Mouse (Mus musculus) embryonic facial prominence, embryonic 13.5 days (tissue): ENCODE data around the gene Rab23. TPM values are rescaled to one million over a fixed set of nuclear protein-coding genes. Genes with fewer than 3 reads are reported as not detected.

Experiments used
- ATAC-seq: fragments of 200-750 bp; cut with Nextera tagmentation; 2 replicates; pipeline ENCODE4 v1.8.0; 2017; ENCODE audit warnings: low read depth; ENCODE audit not compliant: insufficient number of reproducible peaks, insufficient read depth, low FRiP score, low TSS enrichment
- H3K27ac ChIP-seq: fragments of 300-500 bp; sonication (generic); 2 replicates; pipeline ENCODE4 v1.5.1; 2015; ENCODE audit warnings: moderate library complexity, mild to moderate bottlenecking, inconsistent platforms
- H3K27me3 ChIP-seq: fragments of 300-500 bp; sonication (generic); 2 replicates; pipeline ENCODE4 v1.6.1; 2015; ENCODE audit warnings: mild to moderate bottlenecking, inconsistent platforms
- H3K36me3 ChIP-seq: fragments of 300-500 bp; sonication (generic); 2 replicates; pipeline ENCODE4 v1.6.1; 2015; ENCODE audit warnings: mild to moderate bottlenecking, inconsistent platforms
- H3K4me1 ChIP-seq: fragments of 300-500 bp; sonication (generic); 2 replicates; pipeline ENCODE4 v1.6.1; 2015; ENCODE audit warnings: inconsistent platforms
- H3K4me2 ChIP-seq: fragments of 300-500 bp; sonication (generic); 2 replicates; pipeline ENCODE4 v1.6.1; 2015; ENCODE audit warnings: moderate library complexity, mild to moderate bottlenecking, inconsistent platforms
- H3K4me3 ChIP-seq: fragments of 300-500 bp; sonication (generic); 2 replicates; pipeline ENCODE4 v1.5.1; 2015; ENCODE audit warnings: mild to moderate bottlenecking, inconsistent platforms
- H3K9ac ChIP-seq: fragments of 300-500 bp; sonication (generic); 2 replicates; pipeline ENCODE4 v1.6.1; 2015; ENCODE audit warnings: mild to moderate bottlenecking, inconsistent platforms
- H3K9me3 ChIP-seq: fragments of 300-500 bp; sonication (generic); 2 replicates; pipeline ENCODE4 v1.6.1; 2016; ENCODE audit warnings: inconsistent platforms
- WGBS: fragments of 180-500 bp; shearing (Covaris S2); methylation state at CpG from one replicate; pipeline ENCODE4 v1.1.7; 2015; ENCODE audit warnings: mixed read lengths; 5-methylcytosine and 5-hydroxymethylcytosine counted together
- polyA plus RNA-seq: library from polyadenylated mRNA; unstranded; fragments of >200 nt; fragmentation: Nextera tagmentation; extraction: Ambion mirVana; gene quantifications from 2 replicates; pipeline ENCODE4 v1.2.1, GENCODE M21; 2015

Gene Rab23
- polyA plus RNA-seq, 1 experiment from 2014 or later = 38.0 TPM

DNA sequence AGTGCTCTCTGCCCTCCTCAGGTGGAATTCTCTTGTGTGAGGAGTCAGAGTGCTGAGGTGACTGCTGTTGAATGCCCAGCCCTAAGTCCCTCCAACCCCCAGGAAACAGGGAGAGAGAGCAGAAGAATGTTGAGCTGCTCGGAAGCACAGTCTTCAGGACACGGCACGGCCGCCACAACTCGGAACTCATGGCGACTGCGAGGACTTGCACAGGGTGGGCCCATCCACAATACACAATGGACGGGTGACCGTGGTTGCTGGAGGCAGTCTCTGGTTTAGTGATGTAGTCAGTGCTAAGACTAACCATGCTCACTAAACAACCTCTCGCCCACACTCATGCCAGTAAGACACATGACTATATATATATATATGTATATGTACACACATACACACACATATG, 51.9 kb downstream of the Rab23 start:
- WGBS = 91% methylated on average over 10 of the region's 10 CpGs
- Histone ChIP-seq H3K9me3 (no peaks in the 10 kb centered on the region), H3K36me3 (peaks cover 65% of the 10 kb centered on the region), H3K4me1 (no peaks in the 10 kb centered on the region), H3K9ac (no peak overlapping the region), H3K4me2 (no peak overlapping the region), H3K4me3 (no peak overlapping the region), H3K27me3 (no peaks in the 10 kb centered on the region), H3K27ac (no peak overlapping the region)
- no peak for ATAC-seq

DNA sequence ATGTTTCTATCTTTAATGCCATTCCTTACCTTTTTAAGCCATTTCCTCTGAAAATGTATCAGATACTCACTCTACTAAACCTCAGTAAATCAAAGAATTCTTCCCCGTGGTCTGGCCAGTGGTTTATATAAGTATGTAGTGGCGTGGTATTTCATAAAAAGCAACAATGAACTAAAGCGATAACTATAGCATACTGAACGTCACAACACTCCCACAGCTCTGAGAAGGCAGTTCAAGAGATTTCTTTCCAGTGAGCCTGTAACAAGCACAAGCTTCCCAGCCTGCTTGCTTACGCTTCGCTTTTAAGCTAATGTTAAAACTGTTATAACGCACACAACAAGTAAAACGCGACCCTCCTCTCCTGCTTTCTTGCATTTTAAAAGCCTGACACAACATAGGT, 52.4 kb downstream of the Rab23 start:
- H3K27ac ChIP-seq = no peak overlapping the region
- H3K4me3 ChIP-seq = no peak overlapping the region
- no peaks in the 10 kb centered on the region for H3K4me1 ChIP-seq
- no peaks in the 10 kb centered on the region for H3K27me3 ChIP-seq
- no peaks in the 10 kb centered on the region for H3K9me3 ChIP-seq
- no peak overlapping the region for H3K4me2 ChIP-seq
- H3K36me3 ChIP-seq = peaks cover 66% of the 10 kb centered on the region
- WGBS = 88% methylated on average over 9 of the region's 9 CpGs
- H3K9ac ChIP-seq = no peak overlapping the region
- ATAC-seq = no peak

DNA sequence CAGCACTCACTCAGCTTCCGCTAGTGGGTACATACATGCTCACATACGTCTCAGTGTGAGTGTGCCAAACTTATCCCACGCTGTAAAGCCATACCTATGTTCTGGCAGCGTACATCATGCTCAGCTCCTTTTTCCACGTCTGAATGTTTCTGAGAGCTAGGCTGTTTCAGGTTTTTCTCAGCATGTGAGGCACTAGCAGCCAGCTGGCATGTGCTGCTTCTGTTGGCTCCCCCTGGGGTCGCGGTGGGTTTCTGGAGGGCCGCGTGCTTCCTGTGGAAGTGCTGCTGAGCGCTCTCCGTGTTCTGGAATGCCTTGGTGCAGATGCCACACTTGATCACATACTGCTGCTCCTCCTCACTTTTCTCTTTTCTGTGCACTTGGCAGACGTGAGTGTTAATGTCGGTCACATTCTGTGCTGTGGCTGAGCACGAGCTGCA, 56.5 kb downstream of the Rab23 start:
- no peak overlapping the region for H3K4me2 ChIP-seq
- WGBS = 78% methylated on average over 14 of the region's 14 CpGs
- H3K27me3 ChIP-seq = no peaks in the 10 kb centered on the region
- no peak overlapping the region for H3K4me3 ChIP-seq
- no peak overlapping the region for H3K9ac ChIP-seq
- H3K27ac ChIP-seq = no peak overlapping the region
- H3K9me3 ChIP-seq = no peaks in the 10 kb centered on the region
- no peak for ATAC-seq
- H3K36me3 ChIP-seq = peaks cover 51% of the 10 kb centered on the region
- no peaks in the 10 kb centered on the region for H3K4me1 ChIP-seq

DNA sequence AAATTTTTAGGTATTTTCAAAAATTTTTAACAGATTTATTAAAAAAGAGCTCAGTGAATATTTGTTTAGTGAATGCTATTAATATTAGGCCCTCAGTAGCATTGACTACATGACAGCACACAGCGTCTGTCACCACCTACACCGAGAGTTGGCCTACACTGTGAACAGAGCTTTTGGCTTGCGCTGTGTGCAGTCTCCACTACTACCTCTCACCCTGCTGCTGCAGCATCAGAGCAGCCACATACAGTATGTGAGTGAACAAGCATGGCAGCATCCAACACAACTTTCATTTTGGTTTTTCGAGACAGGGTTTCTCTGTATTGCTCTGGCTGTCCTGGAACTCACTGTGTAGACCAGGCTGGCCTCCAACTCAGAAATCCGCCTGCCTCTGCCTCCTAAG, 64.9 kb downstream of the Rab23 start:
- Histone ChIP-seq H3K36me3 (peaks cover 25% of the 10 kb centered on the region), H3K4me2 (no peak overlapping the region), H3K4me1 (no peaks in the 10 kb centered on the region), H3K27me3 (no peaks in the 10 kb centered on the region), H3K27ac (no peak overlapping the region), H3K9ac (no peak overlapping the region), H3K4me3 (no peak overlapping the region), H3K9me3 (no peaks in the 10 kb centered on the region)
- 96% methylated on average over 5 of the region's 5 CpGs for WGBS
- no peak for ATAC-seq

DNA sequence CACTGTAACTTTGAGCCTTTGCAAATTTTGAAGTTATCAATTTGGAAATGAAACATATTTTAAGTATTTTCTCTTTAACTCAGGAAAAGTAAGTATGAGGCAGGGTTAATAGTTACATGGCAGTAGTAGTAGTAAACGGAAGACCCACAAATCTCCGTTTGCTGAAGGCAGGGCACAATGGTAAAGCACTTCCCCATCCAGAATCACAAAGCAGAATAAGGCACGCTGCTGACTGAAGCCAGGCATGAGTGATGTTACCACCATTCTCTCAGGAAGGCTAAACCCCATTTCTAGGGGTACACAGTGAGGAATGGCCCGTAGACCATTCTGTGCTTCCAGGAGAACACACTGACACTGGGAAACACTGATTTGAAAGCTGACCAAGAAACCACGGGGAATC, 68.4 kb downstream of the Rab23 start:
- ATAC-seq = no peak
- Histone ChIP-seq H3K36me3 (peaks cover 17% of the 10 kb centered on the region), H3K4me1 (no peaks in the 10 kb centered on the region), H3K27me3 (no peaks in the 10 kb centered on the region), H3K27ac (no peak overlapping the region), H3K4me3 (no peak overlapping the region), H3K9ac (no peak overlapping the region), H3K4me2 (no peak overlapping the region), H3K9me3 (no peaks in the 10 kb centered on the region)
- WGBS = 84% methylated on average over 5 of the region's 5 CpGs

DNA sequence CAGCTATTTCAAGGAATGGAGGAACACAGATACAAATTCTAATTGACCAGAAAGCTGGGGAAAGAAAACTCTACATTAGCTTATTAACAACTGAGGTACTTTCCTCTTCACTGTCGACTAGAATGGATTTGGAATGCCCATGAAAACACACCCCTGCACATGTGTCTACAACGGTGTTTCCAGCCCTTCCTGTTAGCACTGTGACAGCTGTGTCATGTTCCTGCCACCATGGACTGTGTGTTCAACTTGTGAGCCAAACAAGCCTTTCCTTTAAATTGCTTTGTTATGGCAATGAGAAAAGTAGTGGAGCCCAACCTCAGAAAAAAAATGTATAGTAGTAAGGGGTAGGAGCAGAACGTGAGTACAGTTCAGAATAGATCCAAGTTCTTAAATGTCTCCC, 68.8 kb downstream of the Rab23 start:
- 56% methylated on average over 3 of the region's 3 CpGs for WGBS
- H3K4me2 ChIP-seq = no peak overlapping the region
- no peak overlapping the region for H3K9ac ChIP-seq
- no peak for ATAC-seq
- H3K4me3 ChIP-seq = no peak overlapping the region
- no peaks in the 10 kb centered on the region for H3K4me1 ChIP-seq
- H3K36me3 ChIP-seq = peaks cover 15% of the 10 kb centered on the region
- no peak overlapping the region for H3K27ac ChIP-seq
- no peaks in the 10 kb centered on the region for H3K27me3 ChIP-seq
- H3K9me3 ChIP-seq = no peaks in the 10 kb centered on the region

Other genes with a start within 250 kb of the Rab23 start
- 43.1 and 44.6 TPM in 2 replicates for gene Prim2, start 50.1 kb upstream of the Rab23 start, polyA plus RNA-seq
- 40.5 and 40.7 TPM in 2 replicates for gene Bag2, start 37.9 kb downstream of the Rab23 start, polyA plus RNA-seq
- gene Zfp451, start 94.7 kb downstream of the Rab23 start, polyA plus RNA-seq = 28.5 and 31.4 TPM in 2 replicates
- 1.8 and 2.3 TPM in 2 replicates for gene Bend6, start 187.9 kb downstream of the Rab23 start, polyA plus RNA-seq
- 24.5 and 26.4 TPM in 2 replicates for gene Dst, start 188.3 kb downstream of the Rab23 start, polyA plus RNA-seq